Mouse (Mus musculus) layer of hippocampus, adult 2 months (tissue): ENCODE data around the gene Fuca2. TPM values are rescaled to one million over a fixed set of nuclear protein-coding genes. Genes with fewer than 3 reads are reported as not detected.
"Not testable (repeated sequence)": the region's sequence is repeated elsewhere in the genome, so short reads cannot be mapped to it uniquely, and the experiment has no call there.

Source experiments
- DNase-seq, 2 experiments: peaks; one replicate each; pipeline ENCODE4 v3.0.0; 2022; ENCODE audit warnings: low spot score in 2 of 2
- H3K27ac ChIP-seq: fragments of 200-600 bp; 2 replicates; pipeline ENCODE4 v1.8.1; 2022
- H3K4me3 ChIP-seq: fragments of 200-600 bp; 2 replicates; pipeline ENCODE4 v1.8.1; 2022; ENCODE audit warnings: mild to moderate bottlenecking
- CTCF ChIP-seq: fragments of 200-600 bp; conservative IDR thresholded peaks from 2 replicates; pipeline ENCODE4 v1.8.1; 2022; ENCODE audit warnings: antibody characterized with exemption, mild to moderate bottlenecking, moderate library complexity
- long read RNA-seq, 2 experiments: library from polyadenylated mRNA; stranded (forward); transcript quantifications; one replicate each; pipeline ENCODE4 v2.0.0; 2021; ENCODE audit warnings: borderline mapping rate in 2 of 2
- total RNA-seq, 2 experiments: library from RNA; stranded (reverse); gene quantifications; 2 replicates each; pipeline ENCODE4 v1.2.3; 2021

The Fuca2 gene
- total RNA-seq = 10 to 100 TPM; 41.3 to 42.0 TPM
- long read RNA-seq, experiment 1, full-length matches to known transcripts = 28 of 31 reads
- long read RNA-seq, experiment 1, partial matches to known transcripts = 2 of 31 reads
- long read RNA-seq, experiment 1, other reads (novel, unspliced or antisense) = 1 of 31 reads
- long read RNA-seq, experiment 2, full-length matches to known transcripts = 39 of 44 reads
- long read RNA-seq, experiment 2, partial matches to known transcripts = 0 of 44 reads
- long read RNA-seq, experiment 2, other reads (novel, unspliced or antisense) = 5 of 44 reads

DNA sequence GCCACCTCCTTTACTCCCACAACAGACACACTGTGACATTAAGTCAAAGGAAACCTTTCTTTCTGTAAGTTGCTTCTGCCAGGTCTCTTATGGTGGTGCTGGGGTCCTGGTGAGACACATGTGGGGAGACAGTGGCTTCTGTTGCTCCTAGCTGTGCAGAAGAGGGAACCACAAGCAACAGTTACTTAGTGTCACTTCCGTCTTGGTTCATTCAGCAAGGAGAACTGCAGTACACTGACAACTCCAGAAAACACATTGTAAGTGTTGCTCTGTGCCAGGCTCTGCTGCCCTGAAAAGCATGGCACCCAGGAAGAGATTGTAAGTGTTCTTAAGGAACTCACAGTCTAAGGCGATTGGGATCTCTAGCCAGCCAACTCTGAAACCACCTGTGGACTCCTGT lies at the start of gene Fuca2:
Fuca2 (plus strand) TSS at position 210 of the 400 bp plus-strand sequence.
- no peak for TF ChIP-seq CTCF
- peak within 1 kb of the TSS; percentile 87; the same call in 1 of the 2 replicates for H3K27ac ChIP-seq
- H3K4me3 ChIP-seq = no peak within 1 kb of the TSS
- DNase-seq = no peak

DNA sequence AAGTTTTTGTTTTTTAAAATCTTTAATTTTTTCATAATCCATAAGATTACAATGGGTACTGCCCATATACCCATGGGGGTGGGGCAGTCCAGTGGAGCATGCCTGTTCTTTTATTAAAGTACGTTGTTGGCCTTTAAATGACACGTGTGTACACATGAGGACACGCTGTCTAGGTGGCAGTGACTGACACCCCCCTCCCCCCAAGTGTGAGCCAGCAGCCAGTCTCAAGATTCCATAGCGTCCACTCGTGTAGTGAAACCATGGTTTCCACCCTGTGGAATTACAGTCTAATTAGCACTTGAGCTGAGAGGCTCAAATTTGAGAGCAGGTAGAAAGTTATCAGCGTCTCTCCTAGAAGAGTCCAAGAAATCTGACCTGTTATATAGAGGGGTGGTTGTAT lies 47.7 kb upstream of the Fuca2 start:
- DNase-seq = no peak
- TF ChIP-seq CTCF = no peak
- Histone ChIP-seq H3K27ac (no peak overlapping the region), H3K4me3 (no peak overlapping the region)

DNA sequence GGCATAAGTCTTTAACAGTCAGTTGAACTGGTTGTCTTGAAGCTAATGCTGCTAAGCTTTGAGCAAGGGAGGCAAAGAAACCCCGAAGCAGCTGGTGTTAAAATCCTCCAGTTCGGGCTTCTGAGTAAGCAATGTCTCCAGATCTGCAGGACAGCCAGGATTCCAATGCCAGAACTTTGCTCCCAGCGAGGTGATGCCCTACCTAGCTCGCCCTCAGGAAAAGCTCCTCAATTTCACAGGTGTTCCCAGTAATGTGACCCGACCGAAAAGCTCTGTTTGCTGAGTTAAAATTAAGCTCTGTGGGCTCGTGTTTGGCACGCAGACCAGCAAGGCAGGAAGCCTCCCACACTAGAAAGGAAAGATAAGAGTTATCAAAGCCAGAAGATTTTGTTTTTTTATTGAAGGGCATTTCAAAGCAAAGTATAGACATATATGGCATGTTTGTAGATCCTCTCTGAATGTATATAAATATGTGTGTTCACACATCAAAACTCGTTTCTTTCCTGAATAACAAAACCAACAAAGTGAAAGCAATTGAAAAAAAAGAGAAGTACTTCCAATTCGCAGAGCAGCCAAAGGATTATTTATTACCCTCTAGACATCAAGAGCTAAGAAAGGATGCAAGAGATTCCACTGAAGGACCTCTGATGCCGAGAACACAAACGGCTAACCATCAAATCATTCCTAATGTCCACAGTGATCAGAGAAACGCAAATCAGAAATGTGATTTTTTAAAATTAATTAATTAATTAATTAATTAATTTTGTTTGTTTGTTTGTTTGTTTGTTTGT lies 45.9 kb upstream of the Fuca2 start:
- Histone ChIP-seq H3K4me3 (no peak overlapping the region), H3K27ac (no peak overlapping the region)
- TF ChIP-seq CTCF = no peak
- DNase-seq = no peak

DNA sequence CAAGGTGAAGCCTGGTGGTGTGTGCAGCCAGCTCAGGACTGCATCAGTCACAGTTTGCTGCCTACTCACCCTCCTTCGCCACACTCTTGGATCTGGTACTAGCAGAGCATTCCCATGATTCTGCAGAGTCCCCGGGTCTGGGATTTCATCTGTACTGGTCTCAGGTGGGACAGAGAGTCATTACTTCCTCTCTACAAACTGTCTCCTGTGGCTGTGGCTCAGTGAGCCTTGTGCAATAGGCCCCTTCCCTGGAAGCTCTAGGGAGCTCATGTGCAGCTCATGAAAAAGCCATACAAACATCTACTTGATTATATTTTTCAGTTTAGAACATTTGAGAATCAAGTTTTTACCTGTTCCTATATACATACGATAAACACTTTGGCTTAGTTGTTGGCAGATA lies 35.0 kb upstream of the Fuca2 start:
- not testable (repeated sequence) for H3K27ac ChIP-seq, H3K4me3 ChIP-seq, DNase-seq

DNA sequence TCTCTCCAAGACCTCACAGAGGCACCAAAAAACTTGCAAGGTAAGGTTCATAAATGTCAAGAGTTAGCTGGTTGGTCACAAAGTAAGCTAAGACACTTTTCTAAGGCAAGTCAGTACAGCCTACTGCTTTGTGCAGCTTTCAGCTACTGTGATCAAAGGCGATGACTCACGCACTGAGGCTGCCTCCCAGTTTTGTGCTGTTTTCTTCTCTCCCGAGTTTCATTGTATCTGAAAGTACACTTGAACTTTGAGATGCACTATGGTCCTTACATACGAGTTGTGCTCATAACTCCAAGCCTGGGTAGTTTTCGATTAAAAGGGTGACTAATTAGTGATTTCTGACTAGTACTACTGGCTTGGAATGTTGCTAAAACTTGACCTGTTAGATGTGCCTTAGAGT lies 32.4 kb upstream of the Fuca2 start:
- DNase-seq = no peak
- TF ChIP-seq CTCF = no peak
- no peak overlapping the region for H3K4me3 ChIP-seq
- H3K27ac ChIP-seq = no peak overlapping the region

DNA sequence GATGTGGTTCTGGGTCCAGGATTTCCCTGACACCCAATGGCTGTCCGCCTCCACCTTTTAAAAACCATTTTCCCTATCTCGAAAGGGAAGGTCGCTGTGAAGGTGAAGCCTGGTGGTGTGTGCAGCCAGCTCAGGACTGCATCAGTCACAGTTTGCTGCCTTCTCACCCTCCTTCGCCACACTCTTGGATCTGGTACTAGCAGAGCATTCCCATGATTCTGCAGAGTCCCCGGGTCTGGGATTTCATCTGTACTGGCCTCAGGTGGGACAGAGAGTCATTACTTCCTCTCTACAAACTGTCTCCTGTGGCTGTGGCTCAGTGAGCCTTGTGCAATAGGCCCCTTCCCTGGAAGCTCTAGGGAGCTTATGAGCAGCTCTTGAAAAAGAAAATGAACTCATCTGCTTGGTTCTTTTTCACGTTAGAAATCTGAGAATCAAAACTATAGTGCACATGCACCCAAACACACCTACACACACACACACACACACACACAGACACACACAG lies 31.3 kb upstream of the Fuca2 start:
- H3K4me3 ChIP-seq, H3K27ac ChIP-seq, DNase-seq: not testable (repeated sequence)

DNA sequence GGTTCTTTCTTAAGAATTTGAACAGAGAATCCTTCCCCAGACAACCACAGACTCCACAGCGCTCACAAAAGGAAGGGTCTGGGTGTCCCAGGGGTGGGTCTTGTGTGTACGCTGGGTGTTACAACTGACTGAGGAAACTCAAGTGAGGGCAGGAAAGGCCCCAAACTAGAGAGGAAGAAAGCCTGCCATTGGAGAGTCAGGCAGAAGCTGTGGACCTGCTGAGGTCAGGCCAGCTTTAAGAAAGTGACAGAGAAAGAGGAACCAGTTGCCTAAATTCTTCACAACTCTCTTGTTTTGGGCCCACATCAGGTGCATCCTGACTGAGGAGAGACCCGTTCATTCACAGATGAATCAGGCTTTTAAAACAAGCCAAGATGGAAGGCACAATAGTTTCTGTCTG lies 29.1 kb upstream of the Fuca2 start:
- no peak overlapping the region for H3K4me3 ChIP-seq
- H3K27ac ChIP-seq = no peak overlapping the region
- TF ChIP-seq CTCF = no peak
- no peak for DNase-seq

DNA sequence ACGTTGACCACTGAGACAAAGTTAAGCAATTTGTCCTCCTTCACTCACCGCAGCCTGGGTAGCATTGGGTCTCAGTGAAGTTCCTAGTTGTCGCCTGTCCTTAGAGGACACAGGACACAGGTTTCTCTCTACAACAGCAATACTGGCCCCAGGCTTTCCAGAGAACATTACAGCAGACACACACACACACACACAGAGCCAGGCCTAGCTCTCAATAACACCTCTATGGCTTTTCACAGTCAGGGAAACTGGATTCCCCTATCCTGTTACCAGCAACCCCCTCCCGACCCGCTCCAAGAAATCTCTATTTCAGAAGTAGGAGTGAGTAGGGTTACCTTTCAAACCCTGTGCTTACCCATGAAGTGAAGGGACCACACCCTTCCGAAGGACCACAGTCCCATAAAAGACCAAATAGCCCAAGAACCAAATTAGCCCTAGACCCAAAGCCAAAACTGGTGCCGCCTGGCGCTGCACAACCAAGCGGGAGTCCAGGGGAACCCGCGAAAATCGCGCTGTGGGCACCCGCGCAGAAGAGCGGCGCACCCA lies 26.0 kb upstream of the Fuca2 start:
- DNase-seq = no peak
- Histone ChIP-seq H3K4me3 (peak overlapping the region; percentile 65), H3K27ac (no peak overlapping the region)
- no peak for TF ChIP-seq CTCF

DNA sequence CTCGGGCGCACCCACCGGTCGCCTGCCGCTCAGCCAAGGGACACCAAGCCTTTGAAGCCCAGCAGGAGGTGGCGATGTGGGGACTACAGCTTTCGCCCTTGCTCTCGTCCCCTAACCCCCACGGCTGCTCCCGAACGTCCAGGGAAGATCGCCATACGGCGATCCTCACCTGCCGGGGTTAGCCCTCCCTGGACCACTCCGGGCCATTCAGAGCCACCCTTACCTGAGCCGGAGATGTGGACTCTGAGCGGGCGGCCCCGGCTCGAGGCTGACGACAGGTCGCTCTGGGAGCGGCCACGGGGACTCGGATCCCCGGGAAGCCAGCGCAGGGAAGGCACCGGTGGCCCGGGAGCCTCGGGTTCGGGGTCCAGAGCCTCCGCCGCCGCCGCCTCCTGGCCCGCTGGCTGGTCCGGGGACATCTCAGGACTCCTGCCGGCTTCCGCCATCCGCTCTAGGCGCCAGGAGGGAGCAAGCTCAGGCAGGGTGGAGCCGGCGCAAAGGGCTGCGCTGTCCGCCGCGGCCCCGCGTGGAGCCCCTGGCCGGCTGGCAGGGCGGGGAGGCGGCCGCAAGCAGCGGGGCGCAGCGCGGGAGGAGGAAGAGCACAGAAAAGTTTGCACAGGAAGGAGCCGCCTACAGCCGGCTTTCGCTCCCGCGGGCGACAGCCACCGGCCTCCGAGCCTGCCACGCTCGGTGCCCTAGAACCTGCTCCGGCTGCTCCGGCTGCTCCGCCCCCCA lies 25.3 kb upstream of the Fuca2 start, which contains the start of gene Phactr2:
Phactr2 (minus strand) TSS at position 580 of the 735 bp plus-strand sequence.
- no peak for DNase-seq
- Histone ChIP-seq H3K4me3 (peak within 1 kb of the TSS; percentile 65), H3K27ac (no peak within 1 kb of the TSS)
- TF ChIP-seq CTCF = no peak

DNA sequence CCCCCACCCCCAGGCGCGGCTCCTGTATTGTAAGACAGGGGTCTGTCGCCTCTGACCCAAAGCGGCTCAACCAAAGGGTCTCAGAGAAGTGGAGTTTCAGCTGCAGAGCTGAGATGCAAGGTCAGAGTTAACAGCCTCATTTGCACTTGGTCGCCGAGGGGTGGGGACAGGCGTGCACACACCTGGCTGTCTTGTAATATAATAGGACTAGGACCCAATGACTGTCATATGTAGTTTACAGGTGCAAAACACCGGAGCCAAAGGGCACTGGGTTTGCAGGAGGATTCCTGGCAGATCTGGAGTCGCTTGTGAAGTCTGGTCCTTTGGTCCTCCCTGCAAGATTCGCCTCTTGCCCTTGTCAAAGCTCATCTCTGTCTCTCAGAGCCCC lies 24.8 kb upstream of the Fuca2 start:
- TF ChIP-seq CTCF = no peak
- peak overlapping the region; percentile 65 for H3K4me3 ChIP-seq
- DNase-seq = no peak
- H3K27ac ChIP-seq = no peak overlapping the region

DNA sequence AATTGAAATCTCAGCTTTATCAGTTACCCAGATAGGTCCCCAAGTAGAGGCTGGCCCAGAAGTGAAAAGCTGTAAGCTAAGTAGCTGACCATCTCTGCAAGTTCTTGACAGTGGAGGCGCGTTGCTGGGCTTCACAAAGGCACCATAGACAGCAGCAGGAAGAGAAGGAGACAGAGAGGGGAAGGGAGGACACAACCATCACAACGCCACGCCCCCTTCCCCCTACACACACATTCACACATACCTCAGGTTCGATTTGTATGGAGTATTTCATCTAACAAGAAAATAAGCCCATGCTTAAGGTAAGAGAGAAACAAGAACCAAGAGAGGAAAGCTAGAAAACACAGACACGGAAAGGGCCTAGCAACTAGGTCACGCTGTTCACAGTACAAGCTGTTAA lies 24.2 kb upstream of the Fuca2 start:
- no peak for TF ChIP-seq CTCF
- Histone ChIP-seq H3K27ac (no peak overlapping the region), H3K4me3 (no peak overlapping the region; the same call in 1 of the 2 replicates)
- no peak for DNase-seq

DNA sequence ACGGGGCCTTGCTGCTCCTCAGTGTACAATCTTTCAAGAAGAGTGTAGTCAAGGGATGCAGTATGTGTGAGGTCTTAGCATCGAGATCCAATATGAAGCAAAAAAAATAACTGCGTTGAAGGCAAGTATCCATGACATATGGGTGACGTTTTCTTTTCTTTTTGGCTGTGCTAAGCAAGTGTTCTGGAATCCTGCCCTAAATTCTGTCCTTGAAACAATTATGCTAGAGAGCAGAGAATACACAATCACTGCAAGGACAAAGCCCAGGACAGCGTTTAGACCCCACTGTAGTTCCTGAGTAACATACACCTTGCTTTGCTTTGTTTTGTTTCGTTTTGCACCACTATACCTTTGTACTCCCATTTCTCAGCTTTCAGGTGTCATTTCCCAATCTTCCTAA lies 20.0 kb upstream of the Fuca2 start:
- no peak overlapping the region for H3K4me3 ChIP-seq
- no peak overlapping the region for H3K27ac ChIP-seq
- DNase-seq = no peak
- TF ChIP-seq CTCF = no peak

DNA sequence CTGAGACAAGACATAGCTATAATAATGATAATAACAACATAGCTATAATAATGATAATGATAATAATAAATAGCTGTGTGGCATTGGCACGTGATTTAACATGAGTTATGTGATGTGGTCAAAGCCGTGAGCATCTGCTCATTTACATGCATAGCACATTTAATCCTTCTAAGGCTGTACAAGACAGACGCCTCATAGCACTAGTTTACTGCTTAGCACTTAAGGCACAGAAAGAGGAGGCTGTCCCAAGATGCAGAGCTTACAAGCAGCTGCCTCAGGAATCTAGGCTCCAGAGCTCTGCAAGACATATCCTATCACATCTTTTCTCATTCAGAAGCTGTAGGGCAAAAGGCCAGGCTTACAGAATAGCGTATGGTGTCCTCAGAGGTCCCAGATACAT lies 13.4 kb upstream of the Fuca2 start:
- TF ChIP-seq CTCF = no peak
- no peak for DNase-seq

More for the DNA sequence above, 13.4 kb upstream of the Fuca2 start:
- Histone ChIP-seq H3K27ac (no peak overlapping the region), H3K4me3 (no peak overlapping the region)
